In genomic region chr7:75318320-75318719, GRCm38 (mm10) we compare ENCODE assay signal across 25 mouse cellular contexts. TPM values are rescaled to one million over a fixed set of nuclear protein-coding genes. Genes with fewer than 3 reads are reported as not detected.
DNase-seq lines count a peak whose midpoint lies in the region; ATAC-seq and TF ChIP-seq lines count a peak whose summit lies in the region.
"Had no signal": no experiment of that assay in that cellular context is flagged by ENCODE, and none has a peak within 500 bp of the region (broad histone marks: within the 10 kb centered on the region; RNA-seq: fewer than 3 reads in every experiment).

No protein-coding gene starts in this region.

- H3K4me1 ChIP-seq in kidney, adult 2 months (ENCODE audit: control insufficient read depth, insufficient read depth, low read length), result no peaks in the 10 kb centered on the region
- H3K4me1 ChIP-seq: embryonic facial prominence, embryonic 15.5 days; heart, embryonic 10.5 days had no signal

- DNase-seq in lung, postnatal 25 days (ENCODE audit: low spot score), result peak; percentile 1
- DNase-seq in lung, postnatal 4 days, result no peak
- DNase-seq in A20 (ENCODE audit: low read depth, low spot score) (peak; percentile 74), MN1 (ENCODE audit: low spot score) (no peak)
- no peak for DNase-seq in embryo, embryonic 10.5 days (ENCODE audit: low spot score)
- DNase-seq in kidney, adult 2 months, result no peak
- DNase-seq: adrenal gland, postnatal 10 days; cerebellum, adult 11 months; cerebellum, adult 9-10 months; cerebellum, postnatal 36 days; embryo, embryonic 11 days; gastrocnemius, adult 2 months; gastrocnemius, postnatal 36 days; heart, adult 18-20 months; heart, postnatal 10 days had no signal

- no peak overlapping the region for H3K4me3 ChIP-seq in kidney, adult 2 months (ENCODE audit: insufficient read depth, low read depth, low read length)
- H3K4me3 ChIP-seq: embryonic facial prominence, embryonic 15.5 days; erythroblast, embryonic 14.5 days; forebrain, embryonic 10.5 days; gastrocnemius, adult 2 months; heart, embryonic 10.5 days; hindbrain, embryonic 13.5 days had no signal

- ATAC-seq in common myeloid progenitor, adult 5-6 weeks (replicated peaks; ENCODE audit: low read depth, poor library complexity, severe bottlenecking), result peak; percentile 65; the same call in 1 of the 2 replicates
- ATAC-seq in neutrophil, adult 5-6 weeks (ENCODE audit: extremely low read depth, insufficient number of reproducible peaks, low FRiP score, poor library complexity, severe bottlenecking), result peak; percentile 96
- ATAC-seq: forebrain, embryonic 14.5 days; hindbrain, postnatal 0 days had no signal

- no peaks in the 10 kb centered on the region for H3K36me3 ChIP-seq in kidney, adult 2 months (ENCODE audit: control insufficient read depth, insufficient read depth, low read length)
- H3K36me3 ChIP-seq: embryonic facial prominence, embryonic 15.5 days; forebrain, embryonic 10.5 days; heart, embryonic 10.5 days; hindbrain, embryonic 13.5 days had no signal

- no peak for TF ChIP-seq POLR2A in kidney, adult 2 months (IDR thresholded peaks at IDR 0.05; ENCODE audit: low read depth, low read length)

- TF ChIP-seq CTCF in kidney, adult 2 months (conservative IDR thresholded peaks at IDR 0.05; ENCODE audit: insufficient read depth, insufficient read length, low read depth, low read length), result no peak

- WGBS in kidney, adult 2 months, result 90% methylated on average over 1 of the region's 1 CpGs

- H3K27me3 ChIP-seq in kidney, adult 2 months (replicated peaks; ENCODE audit: control insufficient read depth, insufficient read depth, low read length), result no peaks in the 10 kb centered on the region
- H3K27me3 ChIP-seq: embryonic facial prominence, embryonic 15.5 days had no signal

- no peak overlapping the region for H3K27ac ChIP-seq in kidney, adult 2 months (ENCODE audit: insufficient read depth, low read depth, low read length)
- H3K27ac ChIP-seq: embryonic facial prominence, embryonic 15.5 days; forebrain, embryonic 10.5 days; gastrocnemius, adult 2 months; heart, embryonic 10.5 days; hindbrain, embryonic 13.5 days; hindbrain, postnatal 0 days had no signal

RNA-seq across cellular contexts. Expression of gene Sv2b, which starts 9.3 kb away (rescaled TPM):
- not detected in 2 replicates for total RNA-seq in common myeloid progenitor, adult 5-6 weeks (2017)
- 0.47 TPM in 1 of 2 replicates, not detected in the other for total RNA-seq in neutrophil, adult 5-6 weeks (2017)
- polyA plus RNA-seq in kidney, adult 2 months (2012; rRNA removed), result not detected in 2 replicates
- total RNA-seq: hematopoietic stem cell, adult 5-6 weeks had no signal
- polyA plus RNA-seq: erythroblast, embryonic 14.5 days had no signal

Comparison
In these comparisons a context has a peak if more than half of its experiments do, and no peak if none do; other contexts are left out.
1. DNase-seq: peak in lung, postnatal 25 days (single experiment) and A20 (single experiment); none in lung, postnatal 4 days (0 of 2), embryo, embryonic 10.5 days (single experiment), MN1 (single experiment) and kidney, adult 2 months (single experiment).